Mouse (Mus musculus): ENCODE measurements at regions not wholly inside any gene's neighbourhood (a gene's known extent, or its start where the extent isn't known, plus 50 kb on each side); places are given as distances from the start of the nearest gene placed in this dataset.

GRCm38 (mm10) chr6:93004587-93005240 lies 61.4 kb upstream of the Adamts9 start:
- DNase-seq, result no peak

DNA sequence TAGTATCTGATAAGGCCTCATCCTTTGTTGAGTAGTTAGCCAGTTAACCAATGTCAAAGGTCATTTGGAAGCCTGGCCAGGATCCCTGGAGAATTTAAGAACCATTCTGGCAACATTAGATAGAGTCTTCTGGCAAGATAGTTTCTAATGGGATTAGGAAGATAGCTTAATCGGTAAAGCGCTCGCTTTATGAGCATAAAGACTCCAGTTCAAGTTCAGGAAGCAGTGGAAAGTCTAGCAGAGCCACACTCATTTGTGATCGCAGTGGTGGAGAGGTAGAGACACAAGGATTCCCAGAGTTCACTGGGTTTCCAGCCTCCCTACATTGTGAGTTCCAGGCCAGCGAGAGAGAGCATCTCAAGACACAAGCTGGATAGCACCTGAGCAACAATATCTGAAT lies 60.5 kb upstream of the Adamts9 start:
- no peak for DNase-seq

DNA sequence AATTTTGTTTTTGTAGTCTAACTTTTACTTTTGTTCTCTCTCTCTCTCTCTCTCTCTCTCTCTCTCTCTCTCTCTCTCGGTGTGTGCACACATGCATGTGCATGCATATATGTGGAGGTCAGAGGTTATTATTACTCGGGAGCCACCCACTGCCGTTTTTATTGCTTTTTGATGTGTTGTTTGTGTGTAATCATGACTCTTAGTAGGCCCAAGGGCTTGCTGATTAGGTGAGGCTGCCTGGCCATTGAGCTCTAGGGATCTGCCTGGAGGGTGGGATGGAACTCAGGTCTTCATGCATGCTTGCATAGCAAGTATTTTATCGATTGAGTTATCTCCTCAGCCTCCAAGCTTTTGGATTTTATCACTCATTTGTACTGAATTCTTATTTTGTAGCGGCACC lies 50.4 kb upstream of the Adamts9 start:
- no peak for DNase-seq

Measured in spleen, adult 18-20 months (tissue).